Mouse (Mus musculus) forebrain, embryonic 12.5 days (tissue): Measurements from ENCODE around the gene Slc17a2. TPM values are rescaled to one million over a fixed set of nuclear protein-coding genes. Genes with fewer than 3 reads are reported as not detected.

Source experiments
- ATAC-seq: fragments of 200-750 bp; cut with Nextera tagmentation; 2 replicates; pipeline ENCODE4 v1.8.0; 2017; ENCODE audit warnings: moderate TSS enrichment; ENCODE audit not compliant: low FRiP score
- H3K27ac ChIP-seq: fragments of 300-500 bp; sonication (generic); 2 replicates; pipeline ENCODE4 v1.5.1; 2016; ENCODE audit warnings: mild to moderate bottlenecking
- H3K27me3 ChIP-seq: fragments of 300-500 bp; sonication (generic); 2 replicates; pipeline ENCODE4 v1.6.1; 2016; ENCODE audit warnings: mild to moderate bottlenecking
- H3K36me3 ChIP-seq: fragments of 300-500 bp; sonication (generic); replicated peaks from 2 replicates; pipeline ENCODE4 v1.6.1; 2016; ENCODE audit warnings: mild to moderate bottlenecking
- H3K4me1 ChIP-seq: fragments of 300-500 bp; sonication (generic); 2 replicates; pipeline ENCODE4 v1.6.1; 2016
- H3K4me2 ChIP-seq: fragments of 300-500 bp; sonication (generic); 2 replicates; pipeline ENCODE4 v1.6.1; 2016; ENCODE audit warnings: mild to moderate bottlenecking, moderate library complexity
- H3K4me3 ChIP-seq: fragments of 300-500 bp; sonication (generic); replicated peaks from 2 replicates; pipeline ENCODE4 v1.5.1; 2016; ENCODE audit warnings: mild to moderate bottlenecking
- H3K9ac ChIP-seq: fragments of 300-500 bp; sonication (generic); 2 replicates; pipeline ENCODE4 v1.6.1; 2016; ENCODE audit warnings: mild to moderate bottlenecking
- H3K9me3 ChIP-seq: fragments of 300-500 bp; sonication (generic); 2 replicates; pipeline ENCODE4 v1.6.1; 2016
- WGBS: fragments of 180-500 bp; shearing (Covaris S2); methylation state at CpG from one replicate; pipeline ENCODE4 v1.1.7; 2016; 5-methylcytosine and 5-hydroxymethylcytosine counted together
- polyA plus RNA-seq: library from polyadenylated mRNA; unstranded; fragments of >200 nt; fragmentation: Nextera tagmentation; extraction: Ambion mirVana; gene quantifications from 2 replicates; pipeline ENCODE4 v1.2.1, GENCODE M21; 2016

Gene Slc17a2
- polyA plus RNA-seq, 1 experiment from 2014 or later = not detected

GRCm38 (mm10) chr13:23867000-23867399 is 60.2 kb downstream of the Slc17a2 start:
- H3K4me1 ChIP-seq = no peaks in the 10 kb centered on the region
- H3K27ac ChIP-seq = no peak overlapping the region
- H3K4me3 ChIP-seq = no peak overlapping the region
- H3K36me3 ChIP-seq = no peaks in the 10 kb centered on the region
- no peak for ATAC-seq
- H3K9me3 ChIP-seq = no peaks in the 10 kb centered on the region
- H3K4me2 ChIP-seq = no peak overlapping the region
- no peak overlapping the region for H3K9ac ChIP-seq
- no peaks in the 10 kb centered on the region for H3K27me3 ChIP-seq
- 94% methylated on average over 6 of the region's 6 CpGs for WGBS

GRCm38 (mm10) chr13:23867405-23867804 is 60.6 kb downstream of the Slc17a2 start, which contains the start of gene Slc17a1:
Gene Slc17a1, plus strand, starts transcription at chr13:23867750.
- Histone ChIP-seq H3K4me2 (no peak within 1 kb of the TSS), H3K4me1 (no peaks in the 10 kb centered on the region), H3K36me3 (no peaks in the 10 kb centered on the region), H3K27ac (no peak within 1 kb of the TSS), H3K9ac (no peak within 1 kb of the TSS), H3K9me3 (no peaks in the 10 kb centered on the region), H3K4me3 (no peak within 1 kb of the TSS), H3K27me3 (no peaks in the 10 kb centered on the region)
- ATAC-seq = no peak
- WGBS = 92% methylated on average over 7 of the region's 7 CpGs

- no peaks in the 10 kb centered on the region for H3K9me3 ChIP-seq
- WGBS = 90% methylated on average over 8 of the region's 8 CpGs
- H3K4me1 ChIP-seq = no peaks in the 10 kb centered on the region
- no peak overlapping the region for H3K4me2 ChIP-seq
- no peak overlapping the region for H3K9ac ChIP-seq
- no peak overlapping the region for H3K27ac ChIP-seq
- H3K36me3 ChIP-seq = no peaks in the 10 kb centered on the region
- no peak for ATAC-seq
- no peaks in the 10 kb centered on the region for H3K27me3 ChIP-seq
- no peak overlapping the region for H3K4me3 ChIP-seq
Measured at GRCm38 (mm10) chr13:23868790-23869533, 62.2 kb downstream of the Slc17a2 start.

- Histone ChIP-seq H3K36me3 (no peaks in the 10 kb centered on the region), H3K4me3 (no peak overlapping the region), H3K4me2 (no peak overlapping the region), H3K4me1 (no peaks in the 10 kb centered on the region), H3K27me3 (no peaks in the 10 kb centered on the region), H3K9me3 (no peaks in the 10 kb centered on the region), H3K27ac (no peak overlapping the region), H3K9ac (no peak overlapping the region)
- 79% methylated on average over 3 of the region's 3 CpGs for WGBS
- ATAC-seq = no peak
Measured at GRCm38 (mm10) chr13:23869996-23870395, 63.2 kb downstream of the Slc17a2 start.

GRCm38 (mm10) chr13:23873141-23873540 is 66.3 kb downstream of the Slc17a2 start:
- Histone ChIP-seq H3K4me3 (no peak overlapping the region), H3K36me3 (no peaks in the 10 kb centered on the region), H3K27me3 (no peaks in the 10 kb centered on the region), H3K27ac (no peak overlapping the region), H3K9me3 (no peaks in the 10 kb centered on the region), H3K4me1 (no peaks in the 10 kb centered on the region), H3K4me2 (no peak overlapping the region), H3K9ac (no peak overlapping the region)
- WGBS = 86% methylated on average over 5 of the region's 5 CpGs
- no peak for ATAC-seq

Other genes with a start within 250 kb of the Slc17a2 start
- 5.7 and 7.6 TPM in 2 replicates for gene Hist1h3e, start 244.6 kb upstream of the Slc17a2 start, polyA plus RNA-seq
- gene Hist1h2ae, start 235.8 kb upstream of the Slc17a2 start, polyA plus RNA-seq = 115 and 138 TPM in 2 replicates
- gene Hist1h2bg, start 235.6 kb upstream of the Slc17a2 start, polyA plus RNA-seq = 8.9 and 11.4 TPM in 2 replicates
- gene Hist1h2bf, start 232.8 kb upstream of the Slc17a2 start, polyA plus RNA-seq = 7.2 and 9.5 TPM in 2 replicates
- 1.3 and 3.7 TPM in 2 replicates for gene Hist1h2ad, start 232.6 kb upstream of the Slc17a2 start, polyA plus RNA-seq
- gene Hist1h3d, start 231.2 kb upstream of the Slc17a2 start, polyA plus RNA-seq = 5.8 and 6.6 TPM in 2 replicates
- gene Hist1h4d, start 225.4 kb upstream of the Slc17a2 start, polyA plus RNA-seq = 137 and 142 TPM in 2 replicates
- gene Hist1h2be, start 185.9 kb upstream of the Slc17a2 start, polyA plus RNA-seq = 3.0 and 3.7 TPM in 2 replicates
- gene Hist1h1e, start 184.4 kb upstream of the Slc17a2 start, polyA plus RNA-seq = 26.3 and 26.6 TPM in 2 replicates
- 1.4 and 1.6 TPM in 2 replicates for gene Hist1h2ac, start 123.0 kb upstream of the Slc17a2 start, polyA plus RNA-seq
- gene Hist1h2bc, start 122.8 kb upstream of the Slc17a2 start, polyA plus RNA-seq = 34.6 and 36.5 TPM in 2 replicates
- not detected in 2 replicates for gene Hist1h1t, start 111.2 kb upstream of the Slc17a2 start, polyA plus RNA-seq
- 6.1 and 9.8 TPM in 2 replicates for gene Hist1h4c, start 108.5 kb upstream of the Slc17a2 start, polyA plus RNA-seq
- gene Hfe, start 96.1 kb upstream of the Slc17a2 start, polyA plus RNA-seq = 2.0 and 2.5 TPM in 2 replicates
- gene Hist1h1c, start 68.2 kb upstream of the Slc17a2 start, polyA plus RNA-seq = 15.2 and 15.9 TPM in 2 replicates
- 11.1 and 13.8 TPM in 2 replicates for gene Hist1h3c, start 61.4 kb upstream of the Slc17a2 start, polyA plus RNA-seq
- gene Hist1h2bb, start 60.3 kb upstream of the Slc17a2 start, polyA plus RNA-seq = 2.2 and 3.5 TPM in 2 replicates
- 59.9 and 73.2 TPM in 2 replicates for gene Hist1h2ab, start 55.9 kb upstream of the Slc17a2 start, polyA plus RNA-seq
- gene Hist1h3b, start 54.7 kb upstream of the Slc17a2 start, polyA plus RNA-seq = 14.0 and 15.8 TPM in 2 replicates
- 5.3 and 8.2 TPM in 2 replicates for gene Hist1h4b, start 50.0 kb upstream of the Slc17a2 start, polyA plus RNA-seq
- gene Hist1h4a, start 45.8 kb upstream of the Slc17a2 start, polyA plus RNA-seq = 0.88 TPM in 1 of 2 replicates, not detected in the other
- 5.1 and 5.2 TPM in 2 replicates for gene Hist1h3a, start 44.6 kb upstream of the Slc17a2 start, polyA plus RNA-seq
- 3.3 and 4.0 TPM in 2 replicates for gene Hist1h1a, start 43.3 kb upstream of the Slc17a2 start, polyA plus RNA-seq
- 0.18 TPM in 1 of 2 replicates, not detected in the other for gene Trim38, start 37.1 kb upstream of the Slc17a2 start, polyA plus RNA-seq
- not detected in 2 replicates for gene Slc17a3, start 32.4 kb downstream of the Slc17a2 start, polyA plus RNA-seq
- gene Slc17a1, start 60.8 kb downstream of the Slc17a2 start, polyA plus RNA-seq = not detected in 2 replicates
- not detected in 2 replicates for gene Slc17a4, start 108.0 kb downstream of the Slc17a2 start, polyA plus RNA-seq
- gene Hist1h2ba, start 127.2 kb downstream of the Slc17a2 start, polyA plus RNA-seq = not detected in 2 replicates
- not detected in 2 replicates for gene Hist1h2aa, start 127.5 kb downstream of the Slc17a2 start, polyA plus RNA-seq
- gene Scgn, start 184.2 kb downstream of the Slc17a2 start, polyA plus RNA-seq = 1.5 and 1.9 TPM in 2 replicates